In the genomic region with DNA sequence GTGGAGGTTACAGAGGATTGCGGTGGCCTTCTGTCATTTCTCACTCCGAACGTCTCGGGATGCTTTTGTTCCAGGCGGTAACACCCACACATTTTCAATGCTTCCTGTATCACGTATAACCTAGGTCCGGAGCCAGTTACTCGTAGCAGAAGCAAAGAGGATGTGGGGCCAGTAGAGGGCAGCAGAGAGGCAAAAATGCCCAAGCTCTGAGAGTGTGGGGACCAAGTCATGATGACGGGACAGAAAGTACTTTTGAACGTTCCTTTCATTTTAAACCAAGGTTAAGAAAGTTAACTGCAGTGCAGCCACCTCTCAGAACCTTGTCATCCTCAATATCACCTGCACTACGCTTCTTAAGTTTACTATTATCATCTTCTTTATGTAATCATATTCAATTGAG, we compare ENCODE assay signal across 7 mouse cellular contexts.
DNase-seq lines count a peak whose midpoint lies in the region; ATAC-seq lines count a peak whose summit lies in the region.

No protein-coding gene starts in this region.

- peak overlapping the region; percentile 20; the same call in 1 of the 2 replicates for H3K4me3 ChIP-seq in intestine, embryonic 15.5 days (replicated peaks)
- H3K4me3 ChIP-seq in midbrain, embryonic 10.5 days = peak overlapping the region; percentile 41

- H3K4me1 ChIP-seq in intestine, embryonic 15.5 days (replicated peaks) = peaks cover 8% of the 10 kb centered on the region; the same call in 1 of the 2 replicates
- H3K4me1 ChIP-seq in midbrain, embryonic 10.5 days = peaks cover 40% of the 10 kb centered on the region

- intact Hi-C loops in gastrocnemius, postnatal 36 days (cut with DNase I) = loop anchor here (5.0 to 10.0 kb wide), 3 partner anchors 46 to 239 kb away; no protein-coding TSS in a partner anchor
- intact Hi-C loops in left cerebral cortex, postnatal 25 days (cut with DNase I) = loop anchor here (1.0 to 5.0 kb wide), 3 partner anchors 131 to 266 kb away; no protein-coding TSS in a partner anchor

- H3K27me3 ChIP-seq in intestine, embryonic 15.5 days (replicated peaks) = no peaks in the 10 kb centered on the region
- 0 out of 2 replicates have a peak, but pooled peaks cover 5% of the 10 kb centered on the region for H3K27me3 ChIP-seq in midbrain, embryonic 10.5 days (ENCODE audit: low read depth, poor library complexity, severe bottlenecking)

- ATAC-seq in intestine, embryonic 15.5 days = peak; percentile 95

- no peak overlapping the region for H3K9ac ChIP-seq in intestine, embryonic 15.5 days

- WGBS in intestine, embryonic 15.5 days = 2% methylated on average over 11 of the region's 11 CpGs
- WGBS in midbrain, embryonic 10.5 days = 3% methylated on average over 11 of the region's 11 CpGs

- no peak overlapping the region for H3K27ac ChIP-seq in intestine, embryonic 15.5 days
- peak overlapping the region; percentile 52; the same call in 1 of the 2 replicates for H3K27ac ChIP-seq in midbrain, embryonic 10.5 days (replicated peaks)

- H3K4me2 ChIP-seq in intestine, embryonic 15.5 days (replicated peaks) = peak overlapping the region; percentile 60

- peak; percentile 87 to 90 for DNase-seq in adrenal gland, adult 18-20 months (ENCODE audit: low spot score in 2 of 2)
- peak; percentile 94 for DNase-seq in embryo, embryonic 11.5 days (ENCODE audit: low read depth, low spot score)
- peak; percentile 87 to 88 for DNase-seq in gastrocnemius, postnatal 36 days
- peak; percentile 87 to 94 for DNase-seq in left cerebral cortex, postnatal 25 days (ENCODE audit: low spot score in 2 of 2)
- peak; percentile 89 for DNase-seq in midbrain, embryonic 10.5 days (ENCODE audit: low spot score)
- DNase-seq in right cerebral cortex, postnatal 4 days = peak; percentile 91

- no peaks in the 10 kb centered on the region for H3K36me3 ChIP-seq in intestine, embryonic 15.5 days
- no peaks in the 10 kb centered on the region for H3K36me3 ChIP-seq in midbrain, embryonic 10.5 days

- H3K9me3 ChIP-seq in intestine, embryonic 15.5 days = no peaks in the 10 kb centered on the region
- H3K9me3 ChIP-seq in midbrain, embryonic 10.5 days (replicated peaks) = no peaks in the 10 kb centered on the region
